Mouse (Mus musculus): Measurements from ENCODE around the gene Msl2.
A peak's percentile ranks its signal among the peaks of the same experiment; 100 is the strongest.

The Msl2 gene

DNA sequence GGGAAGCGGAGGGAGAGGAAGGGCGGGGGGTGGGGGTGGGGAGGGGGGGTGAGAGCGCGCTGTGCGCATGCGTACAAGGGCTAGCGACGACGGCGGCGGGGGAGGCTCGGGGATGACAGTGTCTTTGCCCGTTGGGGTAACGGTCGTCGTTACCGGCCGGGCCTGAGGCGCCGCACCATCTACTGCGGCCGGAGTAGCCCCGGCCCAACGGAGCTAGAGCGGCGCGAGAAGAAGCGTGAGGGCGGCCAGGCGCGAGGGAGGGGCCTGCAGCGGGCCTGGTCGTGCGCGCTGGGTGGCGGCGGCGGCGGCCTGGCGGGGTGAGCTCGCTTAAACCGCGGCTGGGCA, at the start of gene Msl2:
Msl2 (plus strand) TSS at position 115 of the 345 bp plus-strand sequence.
- DNase-seq = no peak

DNA sequence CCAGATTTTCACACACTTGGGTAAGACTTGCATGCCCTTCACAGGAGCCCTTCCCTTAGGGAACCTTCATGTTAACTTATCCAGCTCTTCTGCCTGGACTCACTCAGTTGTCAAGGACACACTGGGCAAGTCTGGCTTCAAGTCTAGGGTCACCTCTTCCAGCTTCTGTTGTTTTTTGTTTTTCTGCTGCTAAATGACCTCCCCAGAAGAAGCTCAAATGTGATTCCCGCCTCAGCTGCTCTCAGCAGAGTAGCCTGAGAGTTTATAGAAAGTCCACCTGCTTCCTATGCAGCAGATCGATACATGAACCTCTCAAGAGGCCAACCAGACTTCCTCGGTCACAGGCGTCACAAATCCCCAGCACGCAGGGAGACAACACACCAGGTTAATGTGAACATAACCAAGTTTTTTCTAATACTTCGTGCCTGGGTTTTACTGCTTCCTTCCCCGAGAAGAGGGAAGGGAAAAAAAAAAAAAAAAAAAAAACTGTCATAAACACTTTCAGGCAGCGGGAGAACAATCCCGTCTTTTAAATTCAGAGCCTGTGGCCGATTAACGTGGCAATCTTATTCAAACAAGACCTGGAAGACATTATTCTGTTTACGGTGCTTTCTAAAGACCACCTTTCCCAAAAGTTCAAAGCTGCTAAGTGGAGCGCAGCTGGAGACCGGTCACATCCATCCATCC, 40.0 kb upstream of the Msl2 start:
- DNase-seq = no peak

DNA sequence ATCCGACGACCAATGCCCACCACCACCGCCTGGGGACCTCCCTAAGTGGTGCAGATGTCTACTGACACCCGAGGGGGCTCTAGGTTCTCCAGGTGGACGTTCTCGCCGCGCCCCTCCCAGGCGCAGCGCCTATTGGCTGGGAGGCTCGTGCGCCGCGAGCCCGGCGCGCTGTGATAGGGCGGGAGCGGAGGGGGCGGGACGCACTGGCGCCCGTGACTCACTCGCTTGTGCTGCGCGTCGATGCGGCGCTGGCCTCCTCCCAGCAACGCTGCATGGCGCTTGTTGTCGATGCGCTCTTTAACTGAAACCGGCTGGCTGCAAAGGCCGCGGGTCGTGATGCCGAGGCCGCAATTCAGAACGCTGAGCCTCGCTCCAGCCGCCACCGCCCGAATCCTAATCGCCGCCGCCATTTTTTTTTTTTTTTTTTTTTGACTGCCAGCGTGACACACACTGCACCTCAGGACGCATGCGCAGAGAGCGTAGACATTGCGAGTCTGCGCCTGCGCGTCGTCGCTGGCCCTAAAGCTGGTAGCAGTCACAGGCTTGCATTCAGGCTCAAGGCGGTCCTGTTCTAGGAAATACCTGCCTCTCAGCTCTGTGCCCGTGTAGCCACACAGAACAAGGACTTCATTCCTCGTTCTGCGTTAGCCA, 39.3 kb upstream of the Msl2 start, which contains the start of gene Pccb:
Pccb (minus strand) TSS at position 451 of the 651 bp plus-strand sequence.
- DNase-seq = peak; percentile 98

DNA sequence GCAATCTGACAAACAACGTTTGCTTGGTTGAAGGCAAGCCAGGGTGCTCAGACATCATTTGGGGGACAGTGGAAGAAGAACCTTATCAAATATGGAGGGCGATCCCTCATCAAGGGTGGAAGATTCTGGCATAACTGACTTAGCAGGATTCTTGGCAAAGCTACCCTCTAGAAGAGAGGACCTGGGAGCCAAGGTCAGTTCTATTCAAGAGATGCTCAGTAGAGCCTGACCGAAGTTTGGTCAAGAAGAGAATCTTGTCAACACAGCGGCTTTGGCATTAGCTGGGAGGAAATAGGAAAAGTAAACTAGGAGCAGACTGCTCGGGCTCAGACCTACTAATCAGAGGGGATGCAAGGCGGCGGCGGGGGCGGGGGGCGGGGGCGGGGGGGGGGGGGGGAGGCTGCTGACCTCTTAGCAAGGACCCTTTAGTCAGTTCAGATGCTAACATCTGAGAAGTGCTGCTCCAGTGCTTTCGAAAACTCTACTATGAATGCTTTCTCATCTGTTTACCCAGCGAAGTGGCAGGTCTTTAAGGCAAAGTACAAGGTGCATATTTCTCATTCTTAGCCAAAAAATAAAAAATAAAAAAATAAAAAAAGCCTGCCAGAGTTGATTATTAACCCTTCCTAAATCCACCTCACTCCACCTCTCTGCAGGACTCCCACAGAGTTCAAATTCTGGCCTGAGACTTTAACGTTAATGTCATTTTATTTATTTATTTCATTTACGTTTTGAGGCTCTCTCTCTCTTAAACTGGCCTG, 37.9 kb upstream of the Msl2 start:
- peak; percentile 48 to 85 for DNase-seq

DNA sequence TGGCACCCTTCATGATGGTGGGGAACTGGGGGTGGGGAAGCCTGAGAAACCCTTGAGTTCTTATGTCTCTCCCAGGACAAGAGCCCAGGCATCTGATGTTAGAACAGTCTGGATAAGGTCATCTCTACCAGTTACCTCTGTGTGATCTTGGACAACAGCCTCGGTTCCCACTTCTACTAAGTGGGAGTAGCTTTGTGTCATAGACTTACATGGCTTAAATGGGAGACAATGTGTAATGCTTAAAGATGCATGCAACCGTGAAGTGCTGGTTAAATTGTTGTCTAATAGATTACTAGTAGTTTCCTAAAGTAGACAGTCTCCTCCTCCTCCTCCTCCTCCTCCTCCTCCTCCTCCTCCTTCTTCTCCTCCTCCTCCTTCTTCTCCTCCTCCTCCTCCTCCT, 37.0 kb upstream of the Msl2 start:
- peak; percentile 47 to 76 for DNase-seq

DNA sequence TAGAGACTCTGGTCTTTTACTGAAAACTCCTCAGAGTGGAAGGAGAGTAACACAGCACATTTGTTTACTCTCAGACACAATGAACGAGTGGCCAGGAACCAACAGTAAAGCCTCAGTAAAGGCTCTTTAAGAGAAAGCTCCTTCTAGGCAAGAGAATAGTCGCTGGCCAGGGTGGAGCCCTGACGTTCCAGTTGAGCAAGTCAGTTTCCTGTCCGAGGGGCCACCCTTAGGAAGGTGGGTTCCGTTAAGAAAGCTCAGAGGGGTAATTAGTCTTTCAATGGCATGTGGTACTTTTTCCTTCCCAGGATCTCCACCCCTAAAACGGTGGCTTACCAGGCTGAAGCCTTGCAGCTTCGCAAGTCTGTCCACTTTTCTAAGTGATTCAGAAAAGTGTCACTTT, 36.5 kb upstream of the Msl2 start:
- DNase-seq = peak; percentile 70 to 80

DNA sequence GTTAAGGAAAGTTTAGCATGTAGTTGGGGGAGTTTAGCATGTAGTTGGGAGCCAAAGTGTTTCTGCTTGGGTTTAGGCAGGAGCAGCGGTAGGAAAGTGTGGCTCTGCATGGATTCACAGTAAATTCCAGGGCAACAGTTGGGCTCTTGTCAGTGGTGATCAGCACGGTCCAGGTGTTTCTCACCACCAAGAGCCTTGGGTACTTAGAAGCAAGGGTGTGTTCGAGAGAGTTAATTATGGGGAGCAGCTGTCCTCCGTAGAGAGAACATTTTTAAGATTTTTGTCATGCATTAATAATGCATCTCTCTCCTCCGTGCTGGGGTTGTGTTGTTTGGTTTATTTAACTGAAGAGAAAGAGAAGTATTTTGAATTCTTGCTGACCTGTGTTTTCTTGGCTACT, 35.3 kb upstream of the Msl2 start:
- DNase-seq = no peak

DNA sequence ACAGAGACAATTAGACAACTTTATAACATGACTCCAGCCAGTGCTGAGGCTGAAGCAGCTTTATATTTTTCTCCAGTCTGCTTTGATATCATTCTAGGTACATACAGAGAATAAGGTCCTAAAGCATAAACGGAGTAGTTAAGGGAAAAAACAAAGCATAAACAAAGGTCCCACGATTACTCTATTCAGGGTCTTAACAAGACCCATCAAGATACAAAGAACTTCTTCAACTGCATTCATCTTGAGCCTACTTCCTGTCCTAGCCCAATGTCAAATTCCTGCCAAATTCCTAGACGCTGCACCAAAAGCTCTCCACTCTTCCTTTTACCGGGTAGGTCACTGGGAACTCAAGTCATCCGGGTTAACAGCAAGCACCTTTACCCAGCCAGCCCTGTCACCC, 32.4 kb upstream of the Msl2 start:
- no peak for DNase-seq

DNA sequence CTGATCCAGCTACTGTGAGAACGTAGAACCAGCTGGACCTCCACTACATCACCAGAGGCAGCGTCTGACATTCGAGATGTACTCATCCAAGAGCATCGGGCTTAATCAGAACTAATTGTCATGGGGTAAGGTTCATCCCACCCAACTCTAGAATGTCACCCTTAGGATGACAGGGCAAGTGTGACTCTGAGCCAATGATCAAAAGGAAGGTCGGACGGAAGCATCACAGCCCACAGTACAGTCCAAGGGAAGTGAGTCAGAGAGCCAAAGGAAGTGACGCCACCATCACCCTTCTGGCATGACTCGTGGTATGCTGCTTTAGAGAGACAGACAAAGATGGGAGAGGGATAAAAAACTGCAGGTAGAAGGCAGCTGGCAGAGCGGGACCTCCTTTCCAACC, 31.7 kb upstream of the Msl2 start:
- DNase-seq = no peak

DNA sequence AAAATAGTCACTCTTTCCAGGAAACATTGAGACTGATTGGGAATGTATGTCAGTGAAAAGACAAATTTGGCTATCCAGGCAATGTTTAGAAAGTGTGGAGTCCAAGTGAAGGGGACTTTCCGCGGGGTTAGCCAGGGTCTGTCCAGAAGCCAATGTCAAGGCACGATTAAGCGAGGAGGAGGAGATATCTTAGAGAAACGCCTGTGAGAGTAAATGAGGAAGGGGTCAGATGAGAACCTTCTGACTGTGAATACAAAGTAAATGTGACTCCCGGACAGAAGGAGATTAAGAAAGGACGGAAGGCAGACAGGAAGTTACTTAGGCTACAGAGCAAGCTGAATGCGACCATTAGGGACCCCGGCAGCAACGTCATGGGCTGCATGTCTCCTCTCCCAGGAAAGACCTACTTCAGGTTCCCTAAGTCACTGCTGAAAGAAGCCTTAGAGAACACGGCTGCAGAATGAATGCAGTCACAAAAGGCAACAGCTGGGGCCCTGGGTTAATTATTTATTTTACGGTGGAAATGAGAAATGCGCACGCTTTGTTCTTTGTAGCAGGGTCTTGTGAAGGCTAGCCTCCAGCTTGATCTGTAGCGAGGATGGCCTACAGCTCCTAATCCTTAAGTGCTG, 28.1 kb upstream of the Msl2 start:
- DNase-seq = peak; percentile 29 to 47

DNA sequence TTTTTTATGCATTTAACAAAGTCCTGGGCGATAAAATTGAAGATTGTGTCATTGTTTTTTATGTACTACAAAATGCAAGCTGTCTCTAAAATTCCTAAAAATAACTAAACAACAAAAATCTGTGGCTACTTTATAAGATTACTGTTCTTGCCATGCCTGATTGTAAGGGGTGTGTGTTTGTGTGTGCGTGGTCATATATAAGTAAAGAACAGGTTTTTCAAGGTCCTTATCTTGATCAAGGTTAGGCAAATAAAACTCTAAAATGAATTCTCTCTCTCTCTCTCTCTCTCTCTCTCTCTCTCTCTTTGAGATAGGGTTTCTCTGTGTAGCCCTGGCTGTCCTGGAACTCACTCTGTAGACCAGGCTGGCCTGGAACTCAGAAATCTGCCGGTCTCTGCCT, 21.9 kb upstream of the Msl2 start:
- no peak for DNase-seq

DNA sequence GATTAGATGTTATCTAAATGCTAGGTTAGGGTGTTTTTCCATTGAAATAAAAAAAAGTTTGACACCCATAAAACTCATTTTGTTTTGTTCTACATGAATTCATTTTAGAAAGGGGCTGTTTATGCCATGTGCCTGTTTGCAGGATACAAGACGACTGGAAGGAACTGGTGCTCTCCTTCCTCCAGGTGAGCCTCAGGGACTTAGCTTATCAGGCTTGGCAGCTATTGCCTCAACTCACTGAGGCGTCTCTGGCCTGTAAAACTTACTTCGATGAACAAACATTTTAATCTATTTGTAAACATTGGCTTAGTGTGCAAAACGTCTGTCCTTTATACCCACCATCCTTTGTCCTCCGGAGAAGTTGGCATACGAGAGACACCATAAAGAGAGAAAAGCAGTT, 21.2 kb upstream of the Msl2 start:
- no peak for DNase-seq

DNA sequence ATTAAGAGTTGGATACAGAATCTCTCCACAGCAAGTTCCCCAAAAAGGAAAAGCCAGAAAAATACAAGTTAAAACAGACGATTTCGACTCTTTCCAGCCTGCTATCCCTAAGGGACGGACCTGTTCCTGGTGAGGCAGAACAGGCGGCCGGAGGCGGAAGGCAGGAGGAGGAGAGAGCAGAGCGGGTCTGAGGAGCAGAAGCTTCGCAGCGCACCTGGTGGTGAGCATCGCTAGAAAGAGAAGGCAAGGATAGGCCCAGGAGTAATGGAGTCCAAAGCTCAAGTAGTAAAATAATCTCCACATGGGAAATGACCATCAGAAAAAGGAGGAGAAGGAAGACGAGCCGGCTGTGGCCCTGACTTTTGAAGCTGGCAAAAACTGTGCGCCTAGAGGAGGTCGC, 20.6 kb upstream of the Msl2 start:
- DNase-seq = no peak

DNA sequence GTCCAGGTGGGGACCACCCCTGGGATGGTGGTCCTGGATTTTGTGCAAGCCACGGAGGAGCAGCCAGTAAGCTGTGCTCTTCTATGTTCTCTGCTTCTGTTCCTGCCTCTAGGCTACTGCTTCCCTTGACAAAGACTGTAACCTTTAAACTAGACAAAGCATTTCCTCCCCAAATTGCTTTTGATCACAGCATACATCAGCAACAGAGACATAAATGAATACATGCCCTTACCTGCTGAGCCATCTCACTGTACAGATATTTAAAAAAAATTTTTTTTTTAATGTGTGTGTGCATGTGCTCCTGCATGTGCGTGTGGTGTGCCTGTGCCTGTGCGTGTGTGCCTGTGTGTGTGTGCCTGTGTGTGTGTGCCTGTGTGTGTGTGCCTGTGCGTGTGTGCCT, 16.7 kb upstream of the Msl2 start:
- DNase-seq = no peak

DNA sequence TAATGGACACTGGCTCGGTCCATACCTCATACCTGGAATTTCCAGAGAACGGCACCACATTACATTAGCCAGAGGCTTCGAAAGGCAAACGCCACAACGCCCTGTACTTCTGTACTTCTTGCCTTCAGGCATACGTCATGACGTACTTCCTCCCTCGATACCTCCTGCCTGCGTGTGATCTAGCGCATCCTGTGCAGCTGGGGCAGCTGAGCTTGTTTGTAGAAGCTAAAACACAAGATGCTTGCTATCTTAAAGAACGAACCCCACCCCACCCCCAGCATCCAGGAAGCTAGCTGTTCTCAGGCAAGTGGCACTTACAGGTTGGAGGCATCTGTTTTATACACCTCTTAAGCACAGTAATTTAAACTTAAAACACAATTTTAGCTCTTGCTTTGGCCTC, 12.9 kb upstream of the Msl2 start:
- no peak for DNase-seq

DNA sequence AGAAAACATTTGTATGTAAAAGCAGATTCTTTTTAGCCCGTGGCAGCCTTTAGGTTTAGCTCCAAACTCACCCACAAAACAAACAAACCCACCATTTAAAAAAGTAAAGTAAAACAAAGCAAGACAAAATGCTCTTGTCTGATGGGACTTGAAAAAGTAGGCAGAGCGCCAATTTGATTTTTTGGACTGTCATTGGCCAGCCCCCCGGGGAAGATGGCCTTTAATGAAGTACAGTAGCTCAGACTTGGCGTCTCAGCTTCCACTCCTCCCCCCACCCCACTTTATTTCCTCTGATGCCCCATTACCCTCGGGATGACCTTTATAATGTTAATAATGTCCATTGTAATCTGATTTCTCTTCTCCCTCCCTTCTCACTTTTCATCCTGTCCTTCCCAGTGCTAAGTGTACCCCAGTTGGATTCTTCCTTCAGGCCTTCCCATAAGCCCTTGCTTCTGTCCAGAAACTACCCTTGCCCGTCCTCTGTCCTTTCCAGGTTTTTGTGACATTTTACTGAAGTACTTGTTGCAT, 11.6 kb upstream of the Msl2 start:
- no peak for DNase-seq

DNA sequence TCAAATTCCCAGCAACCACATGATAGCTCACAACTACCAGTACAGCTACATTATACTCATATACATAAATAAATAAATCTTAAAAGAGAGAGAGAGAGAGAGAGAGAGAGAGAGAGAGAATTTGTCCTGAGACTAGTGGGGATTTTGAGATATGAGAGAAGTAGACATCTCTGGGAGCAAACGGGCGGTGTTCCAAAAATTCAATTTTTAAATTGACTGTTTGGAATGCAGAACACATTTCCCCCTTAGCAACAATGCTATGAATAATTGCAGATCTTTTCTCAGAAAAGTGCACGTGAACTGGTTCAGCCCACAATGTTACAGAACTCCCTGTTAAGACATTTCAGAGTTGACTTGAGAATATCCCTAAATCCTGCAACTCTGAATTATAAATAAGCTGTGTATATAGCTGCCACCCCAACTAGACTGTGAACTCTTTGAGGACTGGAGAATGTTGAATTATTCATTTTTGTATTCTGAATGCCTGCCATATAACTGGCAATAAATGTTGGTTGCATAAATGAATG, 8.8 kb upstream of the Msl2 start:
- no peak for DNase-seq

DNA sequence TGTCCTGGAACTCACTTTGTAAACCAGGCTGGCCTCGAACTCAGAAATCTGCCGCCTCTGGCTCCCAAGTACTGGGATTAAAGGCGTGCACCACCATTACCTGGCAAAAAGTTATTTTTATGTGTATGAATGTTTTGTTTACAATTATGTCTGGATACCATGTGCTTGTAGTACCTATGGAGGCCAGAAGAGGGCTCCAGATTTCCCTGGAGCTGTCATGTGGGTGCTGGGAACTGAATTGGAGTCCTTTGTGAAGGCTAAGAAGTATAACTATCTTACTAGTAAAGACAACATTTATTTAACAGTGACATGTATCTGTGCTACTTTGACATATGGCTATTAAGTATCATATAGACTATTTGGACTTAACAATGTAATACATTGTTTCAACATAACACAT, 4.1 kb upstream of the Msl2 start:
- no peak for DNase-seq

DNA sequence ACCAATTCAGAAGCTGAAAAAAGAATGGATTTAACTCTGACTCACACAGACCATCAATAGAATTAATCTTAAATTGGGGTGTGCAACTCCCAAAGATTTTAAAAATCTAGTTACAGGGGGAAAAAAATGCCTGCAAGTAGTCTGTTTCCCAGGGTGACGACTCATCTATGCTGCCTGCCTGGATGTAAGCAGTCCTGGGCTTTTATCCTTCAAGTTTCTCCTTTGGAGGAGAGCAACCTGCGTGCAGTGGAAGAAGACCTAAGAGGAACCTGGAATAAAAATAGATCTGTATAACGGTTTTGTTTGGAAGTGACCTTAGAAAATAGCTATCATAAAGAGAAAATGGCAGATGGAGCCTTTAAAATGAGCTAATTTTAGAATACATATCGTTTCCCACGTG, 1.4 kb upstream of the Msl2 start:
- no peak for DNase-seq

DNA sequence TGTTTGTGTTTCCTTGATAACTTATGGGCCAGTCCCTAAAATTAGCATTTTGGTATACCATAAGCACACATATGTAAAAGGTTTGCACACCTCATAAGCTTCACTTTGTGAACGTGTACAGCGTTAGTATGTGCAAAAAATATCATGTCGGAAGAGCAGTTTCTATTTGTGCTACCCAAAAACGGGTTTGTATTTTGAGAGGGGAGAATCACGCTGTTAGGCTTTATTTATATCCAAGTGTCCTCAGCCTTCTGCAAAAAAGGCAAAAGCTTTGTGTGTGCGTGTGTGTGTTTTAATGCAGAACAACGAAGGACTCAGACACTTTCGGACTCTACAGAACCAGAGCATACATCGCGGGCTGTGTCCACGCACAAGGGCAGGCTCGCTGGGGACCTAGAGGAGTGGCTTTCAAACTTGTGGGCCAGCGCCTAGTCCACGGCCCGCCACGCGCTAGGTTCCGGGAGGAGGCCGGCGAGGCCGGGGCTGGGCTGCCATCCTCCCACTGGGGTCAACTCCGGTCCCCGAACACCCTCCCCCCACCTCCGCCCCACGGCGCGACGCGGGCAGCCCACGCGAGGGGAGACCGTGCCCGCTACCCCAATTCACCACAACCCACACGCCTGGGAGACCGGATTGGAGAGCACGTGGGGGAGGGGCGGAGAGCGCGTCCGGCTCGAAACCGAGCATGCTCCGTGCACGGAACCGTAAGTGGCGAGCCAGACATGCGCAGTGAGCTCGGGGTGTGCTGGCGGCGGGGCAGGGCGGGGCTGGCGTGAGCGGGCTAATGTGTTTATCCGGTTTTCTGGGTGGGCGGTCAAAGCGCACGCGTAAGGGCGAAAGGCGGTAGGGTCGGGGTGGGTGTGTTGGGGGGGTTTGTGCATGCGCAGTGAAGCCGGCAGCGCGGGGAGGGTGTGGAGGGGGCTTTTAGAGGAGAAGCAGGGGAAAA, 587 bp upstream of the Msl2 start:
- peak; percentile 99 to 100 for DNase-seq

DNA sequence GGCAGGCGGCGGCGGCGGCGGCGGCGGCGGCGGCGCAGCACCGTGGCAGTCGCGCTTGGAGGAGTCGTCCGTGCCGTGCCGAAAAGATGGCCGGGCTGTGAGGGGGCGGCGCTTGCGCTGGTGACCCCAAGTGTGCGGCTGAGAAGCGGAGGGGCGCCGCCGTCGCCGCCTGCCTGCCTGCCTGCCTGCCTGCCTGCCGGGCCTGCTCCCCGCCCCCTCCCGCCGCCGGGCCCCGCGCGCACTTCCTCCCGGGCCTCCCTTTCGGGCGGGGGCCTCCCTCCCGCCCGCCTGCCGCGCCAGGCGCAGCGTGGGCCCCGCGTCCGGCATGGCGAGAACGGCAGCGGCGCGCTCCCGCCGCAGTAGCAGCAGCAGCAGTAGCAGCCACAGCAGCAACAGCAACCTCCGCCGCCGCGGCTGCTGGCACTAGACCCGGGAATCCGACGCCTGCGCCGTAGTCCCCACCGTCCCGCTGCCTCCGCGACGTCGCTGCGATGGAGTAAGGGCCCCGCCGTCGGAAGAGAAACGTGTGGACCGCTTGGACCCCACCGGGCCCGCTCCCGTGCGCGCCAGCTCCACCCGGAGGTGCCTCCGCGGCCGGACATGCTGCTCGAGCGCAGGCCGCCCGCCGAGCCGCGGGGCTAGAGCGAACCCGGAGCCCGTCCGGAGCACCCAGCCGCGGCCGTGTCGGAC, 576 bp downstream of the Msl2 start:
- DNase-seq = peak; percentile 92 to 93
